Mouse (Mus musculus) intestine, embryonic 14.5 days (tissue): Measurements from ENCODE around the gene Igfbp2. TPM values are rescaled to one million over a fixed set of nuclear protein-coding genes. Genes with fewer than 3 reads are reported as not detected.
A peak's percentile ranks its signal among the peaks of the same experiment; 100 is the strongest.

Experiments
- ATAC-seq: fragments of 200-750 bp; cut with Nextera tagmentation; replicated peaks from 2 replicates; pipeline ENCODE4 v1.8.0; 2017; ENCODE audit warnings: low read depth, moderate number of reproducible peaks, moderate TSS enrichment, moderate library complexity; ENCODE audit not compliant: low FRiP score, low TSS enrichment
- DNase-seq: peaks from one replicate; pipeline ENCODE4 v3.0.0-alpha.2; 2018; ENCODE audit warnings: low spot score
- H3K27ac ChIP-seq: fragments of 300-500 bp; sonication (generic); 2 replicates; pipeline ENCODE4 v1.5.1; 2014; ENCODE audit warnings: low read depth, mild to moderate bottlenecking, control low read depth
- H3K27me3 ChIP-seq: fragments of 300-500 bp; sonication (generic); replicated peaks from 2 replicates; pipeline ENCODE4 v1.6.1; 2014; ENCODE audit warnings: low read length, control low read depth; ENCODE audit not compliant: control insufficient read depth, insufficient read depth
- H3K36me3 ChIP-seq: fragments of 300-500 bp; sonication (generic); 2 replicates; pipeline ENCODE4 v1.6.1; 2014; ENCODE audit warnings: low read length, control low read depth; ENCODE audit not compliant: control insufficient read depth, insufficient read depth
- H3K4me1 ChIP-seq: fragments of 300-500 bp; sonication (generic); replicated peaks from 2 replicates; pipeline ENCODE4 v1.6.1; 2014; ENCODE audit warnings: low read length, control low read depth, mixed read lengths; ENCODE audit not compliant: control insufficient read depth, insufficient read depth
- H3K4me2 ChIP-seq: fragments of 300-500 bp; sonication (generic); 2 replicates; pipeline ENCODE4 v1.6.1; 2014; ENCODE audit warnings: low read length
- H3K4me3 ChIP-seq: fragments of 300-500 bp; sonication (generic); 2 replicates; pipeline ENCODE4 v1.5.1; 2014; ENCODE audit warnings: low read depth, low read length, control low read depth, mixed read lengths
- H3K9ac ChIP-seq: fragments of 300-500 bp; sonication (generic); 2 replicates; pipeline ENCODE4 v1.6.1; 2014; ENCODE audit warnings: mild to moderate bottlenecking, low read length
- H3K9me3 ChIP-seq: fragments of 300-500 bp; sonication (generic); 2 replicates; pipeline ENCODE4 v1.6.1; 2016; ENCODE audit warnings: low read length, control low read depth; ENCODE audit not compliant: control insufficient read depth
- WGBS: fragments of 180-500 bp; shearing (Covaris S2); extraction: QIAGEN DNeasy Blood & Tissue Kit; methylation state at CpG from one replicate; pipeline ENCODE4 v1.1.7; 2014; 5-methylcytosine and 5-hydroxymethylcytosine counted together
- polyA plus RNA-seq: library from polyadenylated mRNA; unstranded; fragments of >200 nt; fragmentation: Nextera tagmentation; extraction: Ambion mirVana; gene quantifications from 2 replicates; pipeline ENCODE4 v1.2.1, GENCODE M21; 2014

Gene Igfbp2
- 194 and 217 TPM in 2 replicates for polyA plus RNA-seq

DNA sequence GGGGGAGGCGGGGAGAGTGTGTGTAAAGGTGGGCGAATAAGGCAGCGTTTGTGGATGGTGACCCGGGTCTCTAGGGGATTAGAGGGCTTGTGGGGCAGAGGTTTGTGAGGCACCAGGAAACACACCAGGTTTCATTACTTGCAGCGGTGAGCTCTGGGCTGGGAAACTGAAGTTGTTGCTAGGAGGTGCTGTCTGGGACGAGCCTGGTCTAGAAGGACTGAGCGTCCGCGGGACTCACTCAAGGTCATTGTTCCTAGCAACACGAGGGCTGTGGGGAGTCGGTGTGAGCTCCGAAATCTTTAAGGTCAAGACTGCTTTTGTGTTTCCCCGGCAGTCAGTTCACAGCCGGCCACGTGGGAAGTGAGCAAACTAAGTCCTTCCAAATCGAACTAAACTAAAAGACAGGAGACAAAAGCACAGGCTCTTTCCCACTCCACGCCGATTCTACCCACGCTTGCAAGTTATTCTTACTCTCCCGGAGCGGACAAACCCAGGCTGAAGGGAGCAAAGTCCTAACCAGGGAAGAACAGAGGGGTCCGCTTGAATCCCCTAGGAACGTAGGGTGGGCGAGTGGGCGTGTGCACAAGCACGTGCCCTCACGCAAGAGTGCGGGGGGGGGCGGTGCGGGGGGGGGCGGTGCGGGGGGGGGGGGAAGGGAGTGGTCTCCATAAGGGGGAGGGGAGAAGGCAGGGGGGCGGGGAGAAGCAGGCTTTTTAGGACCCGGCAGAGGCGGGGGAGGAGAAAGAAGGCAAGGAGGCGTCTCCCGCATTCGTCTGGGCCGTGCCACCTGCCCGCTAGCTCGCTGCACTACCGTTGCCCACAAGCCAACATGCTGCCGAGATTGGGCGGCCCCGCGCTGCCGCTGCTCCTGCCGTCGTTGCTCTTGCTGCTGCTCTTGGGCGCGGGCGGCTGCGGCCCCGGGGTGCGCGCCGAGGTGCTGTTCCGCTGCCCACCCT, at the start of gene Igfbp2:
Gene Igfbp2 (plus strand): TSS at position 753 of the 956 bp plus-strand sequence.
- peak within 1 kb of the TSS; percentile 63 for H3K9ac ChIP-seq
- H3K4me2 ChIP-seq: peak within 1 kb of the TSS; percentile 98
- WGBS: 1% methylated on average over 39 of the region's 58 CpGs
- ATAC-seq: peak; percentile 74
- DNase-seq: peak; percentile 81
- no peaks in the 10 kb centered on the region for H3K27me3 ChIP-seq
- H3K36me3 ChIP-seq: no peaks in the 10 kb centered on the region
- H3K4me1 ChIP-seq: peaks cover 25% of the 10 kb centered on the region
- H3K27ac ChIP-seq: peak within 1 kb of the TSS; percentile 27; the same call in 1 of the 2 replicates
- H3K9me3 ChIP-seq: no peaks in the 10 kb centered on the region
- H3K4me3 ChIP-seq: peak within 1 kb of the TSS; percentile 59

DNA sequence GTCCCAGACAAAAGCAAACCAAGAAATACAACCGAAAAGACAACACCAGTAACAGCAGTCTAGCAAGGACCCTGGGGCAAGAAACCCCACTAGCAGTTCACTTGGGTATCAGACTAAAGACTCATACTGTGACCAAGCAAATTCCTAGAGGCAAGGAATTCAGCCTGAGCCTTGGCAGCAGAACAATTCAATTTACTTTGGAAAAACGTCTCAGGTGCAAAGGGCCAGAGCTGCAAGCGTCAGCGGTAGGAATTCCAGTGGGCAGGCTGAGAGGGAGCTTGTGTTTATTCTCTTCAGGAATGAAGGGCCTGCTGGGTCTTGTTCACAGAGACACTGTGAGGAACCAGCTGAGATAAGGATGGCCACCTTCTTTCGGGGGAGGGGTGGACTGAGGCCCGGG, 45.5 kb upstream of the Igfbp2 start:
- WGBS: 21% methylated on average over 6 of the region's 6 CpGs
- Histone ChIP-seq H3K4me2 (no peak overlapping the region), H3K4me3 (no peak overlapping the region), H3K4me1 (peaks cover 14% of the 10 kb centered on the region), H3K9me3 (no peaks in the 10 kb centered on the region), H3K36me3 (no peaks in the 10 kb centered on the region), H3K27me3 (no peaks in the 10 kb centered on the region), H3K9ac (no peak overlapping the region), H3K27ac (peak overlapping the region; percentile 20; the same call in 1 of the 2 replicates)
- DNase-seq: no peak
- ATAC-seq: no peak

DNA sequence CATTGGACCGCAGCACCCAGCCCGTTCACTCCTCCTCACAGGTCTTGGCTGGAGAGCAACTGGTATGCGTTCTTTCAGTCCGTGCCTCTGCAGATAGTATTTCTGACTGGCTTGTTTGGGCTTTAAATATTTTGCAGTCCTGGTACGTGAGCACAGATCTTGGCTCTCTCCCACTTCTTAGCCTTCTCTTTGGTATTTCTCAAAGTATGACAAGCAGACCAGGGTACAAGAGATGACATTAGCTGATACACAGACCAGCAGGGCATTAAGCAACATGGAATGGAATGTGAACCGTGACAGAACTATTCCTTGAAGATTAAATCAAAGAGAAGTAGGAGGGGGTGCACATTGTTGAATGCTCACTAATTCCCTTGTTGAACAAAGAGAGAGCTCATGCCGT, 43.6 kb upstream of the Igfbp2 start:
- Histone ChIP-seq H3K36me3 (no peaks in the 10 kb centered on the region), H3K27me3 (no peaks in the 10 kb centered on the region), H3K4me1 (peaks cover 17% of the 10 kb centered on the region), H3K9ac (no peak overlapping the region), H3K9me3 (no peaks in the 10 kb centered on the region), H3K4me2 (no peak overlapping the region), H3K4me3 (no peak overlapping the region), H3K27ac (peak overlapping the region; percentile 12; the same call in 1 of the 2 replicates)
- DNase-seq (no peak), ATAC-seq (0 out of 2 replicates have a peak, but pooled peaks have one; percentile 50)
- WGBS: 19% methylated on average over 7 of the region's 7 CpGs

DNA sequence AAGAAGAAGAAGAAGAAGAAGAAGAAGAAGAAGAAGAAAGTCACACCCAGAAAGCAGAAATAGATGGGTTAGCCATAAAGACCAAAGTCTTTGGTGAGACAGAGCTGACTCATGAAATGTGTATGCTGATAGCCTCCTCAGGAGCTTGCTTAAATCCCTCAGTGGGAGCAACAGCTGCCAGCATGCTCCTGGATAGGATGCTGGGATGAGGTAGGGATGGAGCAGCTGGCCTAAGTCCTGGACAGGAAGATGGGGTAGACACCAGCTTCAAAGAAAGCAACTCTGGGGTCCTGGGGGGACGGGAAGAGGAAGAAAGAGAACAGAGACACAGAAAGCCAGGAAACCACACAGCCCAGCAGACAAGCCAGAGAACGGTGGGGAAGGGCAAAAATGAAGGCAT, 41.0 kb upstream of the Igfbp2 start:
- 30% methylated on average over 2 of the region's 2 CpGs for WGBS
- Histone ChIP-seq H3K9me3 (no peaks in the 10 kb centered on the region), H3K4me2 (no peak overlapping the region), H3K27me3 (no peaks in the 10 kb centered on the region), H3K9ac (no peak overlapping the region), H3K4me3 (no peak overlapping the region), H3K36me3 (no peaks in the 10 kb centered on the region), H3K27ac (no peak overlapping the region), H3K4me1 (peaks cover 17% of the 10 kb centered on the region)
- ATAC-seq (no peak), DNase-seq (no peak)

DNA sequence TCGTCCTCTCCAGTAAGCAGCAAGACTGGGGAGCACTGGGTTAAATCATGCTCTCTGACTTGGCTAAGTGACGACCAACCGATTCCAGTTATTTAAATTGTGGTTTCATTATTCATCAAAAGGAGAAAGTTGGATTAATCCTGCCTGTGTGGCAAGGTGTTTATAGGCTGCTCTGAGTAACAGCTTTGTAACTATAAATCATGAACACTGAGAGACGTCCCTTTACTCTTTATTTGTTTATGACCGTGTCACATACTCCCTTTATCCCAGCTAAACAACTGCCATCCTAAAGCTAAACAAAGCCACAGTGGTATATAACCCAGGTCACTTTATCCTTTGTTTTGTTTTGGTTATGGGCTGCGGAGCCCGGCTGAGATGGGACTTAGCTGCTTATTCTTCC, 40.3 kb upstream of the Igfbp2 start:
- H3K4me2 ChIP-seq: no peak overlapping the region
- 12% methylated on average over 7 of the region's 7 CpGs for WGBS
- no peak overlapping the region; the same call in 1 of the 2 replicates for H3K27ac ChIP-seq
- peaks cover 14% of the 10 kb centered on the region for H3K4me1 ChIP-seq
- H3K9me3 ChIP-seq: no peaks in the 10 kb centered on the region
- DNase-seq (no peak), ATAC-seq (0 out of 2 replicates have a peak, but pooled peaks have one; percentile 15)
- H3K9ac ChIP-seq: no peak overlapping the region
- H3K36me3 ChIP-seq: no peaks in the 10 kb centered on the region
- no peak overlapping the region for H3K4me3 ChIP-seq
- H3K27me3 ChIP-seq: no peaks in the 10 kb centered on the region

DNA sequence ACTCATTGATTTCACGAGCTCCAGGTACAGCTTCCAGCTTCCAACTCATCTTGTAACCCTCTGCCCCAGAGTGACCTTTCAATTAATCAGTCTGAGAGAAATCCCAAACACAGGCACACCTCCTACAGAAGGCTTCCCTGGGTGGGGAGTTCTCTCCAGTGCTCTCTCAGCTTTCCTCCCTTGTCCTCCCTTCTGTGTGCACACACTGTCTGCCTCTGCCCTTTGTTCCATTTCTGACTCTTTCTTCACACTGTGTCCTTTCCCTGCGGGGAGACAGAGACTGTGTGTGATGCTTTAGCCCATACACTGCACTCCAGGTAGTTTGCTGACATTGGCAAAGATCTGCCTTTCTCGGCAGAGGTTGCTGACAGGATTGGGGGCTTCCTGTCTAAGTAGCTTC, 33.6 kb upstream of the Igfbp2 start:
- 0 out of 2 replicates have a peak, but pooled peaks cover 2% of the 10 kb centered on the region for H3K9me3 ChIP-seq
- ATAC-seq: no peak
- no peaks in the 10 kb centered on the region for H3K4me1 ChIP-seq
- H3K36me3 ChIP-seq: no peaks in the 10 kb centered on the region
- H3K4me2 ChIP-seq: no peak overlapping the region
- H3K27ac ChIP-seq: no peak overlapping the region
- H3K9ac ChIP-seq: no peak overlapping the region
- no peak overlapping the region for H3K4me3 ChIP-seq
- no peak for DNase-seq
- 19% methylated on average over 3 of the region's 3 CpGs for WGBS
- H3K27me3 ChIP-seq: no peaks in the 10 kb centered on the region

DNA sequence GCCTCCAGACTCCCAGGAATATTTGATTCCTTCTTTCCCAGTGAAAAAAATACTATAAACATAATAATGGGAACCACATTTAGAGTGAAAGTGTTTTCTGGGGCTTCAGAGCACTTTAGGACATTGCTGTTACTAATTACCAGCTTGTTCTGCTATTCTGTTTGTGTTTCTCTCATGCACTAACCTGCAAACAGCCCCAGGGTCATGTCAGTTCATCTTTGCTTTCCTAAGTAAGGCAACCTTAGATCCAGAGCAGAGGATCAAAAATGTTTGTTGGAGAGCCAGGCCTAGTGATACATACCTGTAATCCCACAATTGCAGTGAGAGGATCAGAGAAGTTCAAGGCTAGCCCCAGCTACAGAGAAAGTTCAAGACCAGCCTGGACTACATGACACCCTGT, 32.6 kb upstream of the Igfbp2 start:
- no peaks in the 10 kb centered on the region for H3K27me3 ChIP-seq
- no peak overlapping the region for H3K4me2 ChIP-seq
- no peak for DNase-seq
- H3K4me3 ChIP-seq: no peak overlapping the region
- no peak overlapping the region for H3K9ac ChIP-seq
- 0 out of 2 replicates have a peak, but pooled peaks cover 2% of the 10 kb centered on the region for H3K9me3 ChIP-seq
- H3K36me3 ChIP-seq: no peaks in the 10 kb centered on the region
- no peaks in the 10 kb centered on the region for H3K4me1 ChIP-seq
- no peak overlapping the region for H3K27ac ChIP-seq
- ATAC-seq: no peak

DNA sequence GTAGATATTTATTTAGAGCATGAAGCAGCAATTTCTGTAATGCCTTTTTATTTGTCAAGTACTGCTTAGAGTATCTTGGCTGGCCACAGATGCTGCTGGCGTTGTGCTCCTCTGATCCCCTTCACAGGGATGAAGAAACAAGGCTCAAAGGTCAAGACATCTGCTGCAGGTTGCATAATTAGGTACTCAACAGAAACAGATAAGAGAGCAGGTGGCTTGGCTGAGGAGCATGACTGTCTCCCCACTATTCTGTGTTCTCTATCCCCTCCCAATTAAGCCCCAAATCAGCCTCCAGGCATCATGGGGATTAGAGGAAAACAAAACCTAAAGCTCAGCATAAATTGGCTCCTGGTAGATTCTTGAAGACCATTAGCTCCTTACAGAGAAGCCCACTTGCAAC, 32.0 kb upstream of the Igfbp2 start:
- Histone ChIP-seq H3K36me3 (no peaks in the 10 kb centered on the region), H3K4me3 (no peak overlapping the region), H3K9me3 (0 out of 2 replicates have a peak, but pooled peaks cover 2% of the 10 kb centered on the region), H3K9ac (no peak overlapping the region), H3K4me1 (no peaks in the 10 kb centered on the region), H3K27ac (no peak overlapping the region), H3K4me2 (no peak overlapping the region), H3K27me3 (no peaks in the 10 kb centered on the region)
- WGBS: 52% methylated on average over 1 of the region's 1 CpGs
- ATAC-seq: no peak
- no peak for DNase-seq
